Mouse (Mus musculus) forebrain, postnatal 0 days (tissue): Measurements from ENCODE around the gene Ppef1. TPM values are rescaled to one million over a fixed set of nuclear protein-coding genes. Genes with fewer than 3 reads are reported as not detected.

Experiments
- ATAC-seq: fragments of 200-750 bp; cut with Nextera tagmentation; 2 replicates; pipeline ENCODE4 v1.8.0; 2017; ENCODE audit warnings: mild to moderate bottlenecking, moderate library complexity
- DNase-seq: peaks from one replicate; pipeline ENCODE4 v3.0.0-alpha.2; 2015
- H3K27ac ChIP-seq: fragments of 300-500 bp; sonication (generic); 2 replicates; pipeline ENCODE4 v1.5.1; 2014; ENCODE audit warnings: low read depth, mild to moderate bottlenecking, antibody characterized with exemption, low read length, moderate library complexity, mixed read lengths
- H3K27me3 ChIP-seq: fragments of 300-500 bp; sonication (generic); 2 replicates; pipeline ENCODE4 v1.6.1; 2014; ENCODE audit warnings: mild to moderate bottlenecking, low read length, mixed read lengths; ENCODE audit not compliant: insufficient read depth
- H3K36me3 ChIP-seq: fragments of 300-500 bp; sonication (generic); 2 replicates; pipeline ENCODE4 v1.6.1; 2014; ENCODE audit warnings: mild to moderate bottlenecking, moderate library complexity; ENCODE audit not compliant: insufficient read depth
- H3K4me1 ChIP-seq: fragments of 300-500 bp; sonication (generic); 2 replicates; pipeline ENCODE4 v1.6.1; 2014; ENCODE audit warnings: antibody characterized with exemption; ENCODE audit not compliant: insufficient read depth
- H3K4me2 ChIP-seq: fragments of 300-500 bp; sonication (generic); 2 replicates; pipeline ENCODE4 v1.6.1; 2014; ENCODE audit warnings: low read depth, mild to moderate bottlenecking, moderate library complexity
- H3K4me3 ChIP-seq: fragments of 300-500 bp; sonication (generic); 2 replicates; pipeline ENCODE4 v1.5.1; 2014; ENCODE audit warnings: low read depth, low read length, mixed read lengths
- H3K9ac ChIP-seq: fragments of 300-500 bp; sonication (generic); 2 replicates; pipeline ENCODE4 v1.6.1; 2014; ENCODE audit warnings: mild to moderate bottlenecking
- H3K9me3 ChIP-seq: fragments of 300-500 bp; sonication (generic); 2 replicates; pipeline ENCODE4 v1.6.1; 2016; ENCODE audit warnings: low read length
- CTCF ChIP-seq: sonication (generic); IDR thresholded peaks from 2 replicates; pipeline ENCODE4 v1.5.1; 2016; ENCODE audit warnings: antibody characterized with exemption, control low read depth, low read depth
- WGBS: fragments of 180-500 bp; shearing (Covaris S2); extraction: QIAGEN DNeasy Blood & Tissue Kit; methylation state at CpG from one replicate; pipeline ENCODE4 v1.1.7; 2014; 5-methylcytosine and 5-hydroxymethylcytosine counted together
- polyA plus RNA-seq: library from polyadenylated mRNA; unstranded; fragments of >200 nt; fragmentation: Nextera tagmentation; extraction: Ambion mirVana; gene quantifications from 2 replicates; pipeline ENCODE4 v1.2.1, GENCODE M21; 2015
- total RNA-seq: library from RNA; depleted of rRNA; stranded (reverse); fragments of >200 nt; gene quantifications from 2 replicates; pipeline ENCODE4 v1.2.3, GENCODE M21; 2014

The Ppef1 gene
- total and polyA plus RNA-seq, 2 experiments from 2014 or later: 0.47 to 0.90 TPM

DNA sequence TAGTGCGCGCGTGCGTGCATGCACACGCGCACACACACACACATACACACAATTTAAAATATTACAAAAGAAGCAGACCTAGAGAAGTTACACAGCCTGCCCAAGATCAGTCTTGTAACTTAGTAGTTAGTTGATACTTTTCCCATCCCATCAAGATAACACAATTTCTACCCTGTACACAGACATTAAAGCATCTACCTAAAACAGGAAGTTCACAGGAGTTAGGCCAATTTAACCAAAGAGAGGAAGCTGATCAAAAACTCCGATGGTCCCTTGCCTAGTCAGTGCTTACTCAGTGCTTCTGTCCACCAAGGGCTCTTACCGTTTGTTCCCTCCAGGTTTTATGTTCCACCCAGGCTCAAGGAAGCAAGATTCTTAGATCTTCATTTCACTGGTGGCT, 15.2 kb upstream of the Ppef1 start:
- Histone ChIP-seq H3K9ac (no peak overlapping the region), H3K4me1 (no peaks in the 10 kb centered on the region), H3K27ac (no peak overlapping the region), H3K4me3 (no peak overlapping the region), H3K4me2 (no peak overlapping the region), H3K36me3 (no peaks in the 10 kb centered on the region), H3K27me3 (no peaks in the 10 kb centered on the region), H3K9me3 (no peaks in the 10 kb centered on the region)
- no peak for DNase-seq
- ATAC-seq: no peak
- TF ChIP-seq CTCF: no peak
- WGBS: 96% methylated on average over 8 of the region's 8 CpGs

DNA sequence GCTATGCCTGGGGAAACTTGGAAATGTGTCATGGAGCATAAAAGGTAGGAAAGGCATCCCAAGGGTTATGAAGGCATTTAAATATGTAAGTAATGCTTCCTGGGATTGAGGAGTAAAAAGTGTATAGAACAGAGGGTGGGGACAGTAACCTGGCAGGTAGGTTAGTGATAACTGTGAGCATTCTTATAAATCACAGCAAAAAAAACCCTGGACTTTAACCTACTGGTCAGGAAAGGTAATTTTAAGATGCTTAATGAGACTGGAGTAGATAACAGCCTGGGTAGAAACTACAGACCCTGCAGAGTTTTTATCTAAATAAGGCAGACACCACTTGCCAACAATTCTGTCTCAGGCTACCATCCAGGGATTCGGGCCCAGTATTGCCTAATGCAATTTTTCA, 13.1 kb upstream of the Ppef1 start:
- no peak overlapping the region for H3K27ac ChIP-seq
- H3K36me3 ChIP-seq: no peaks in the 10 kb centered on the region
- ATAC-seq (no peak), DNase-seq (no peak)
- no peaks in the 10 kb centered on the region for H3K27me3 ChIP-seq
- 56% methylated on average over 1 of the region's 1 CpGs for WGBS
- no peaks in the 10 kb centered on the region for H3K4me1 ChIP-seq
- no peak overlapping the region for H3K4me3 ChIP-seq
- H3K9me3 ChIP-seq: no peaks in the 10 kb centered on the region
- no peak for TF ChIP-seq CTCF
- H3K9ac ChIP-seq: no peak overlapping the region
- no peak overlapping the region for H3K4me2 ChIP-seq

DNA sequence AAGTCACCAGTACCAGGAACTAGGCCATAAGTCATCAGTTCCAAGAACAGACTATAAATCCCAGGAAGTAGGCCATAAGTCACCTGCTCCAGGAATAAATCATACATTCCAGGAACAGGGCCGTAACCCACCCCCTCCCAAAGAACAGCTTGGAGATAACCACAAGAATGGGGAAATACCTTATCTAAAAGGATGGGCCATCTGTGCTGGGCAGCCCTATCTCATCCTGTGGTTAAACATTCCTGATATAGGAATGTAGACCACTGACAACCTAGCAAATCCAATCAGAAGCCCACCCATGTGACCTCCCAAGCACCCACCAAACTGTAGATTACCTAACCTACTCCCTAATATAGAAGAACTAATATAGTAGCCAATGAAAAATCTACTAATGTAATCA, 9.8 kb upstream of the Ppef1 start:
- WGBS: 95% methylated on average over 1 of the region's 1 CpGs
- Histone ChIP-seq H3K36me3 (no peaks in the 10 kb centered on the region), H3K4me3 (no peak overlapping the region), H3K27me3 (no peaks in the 10 kb centered on the region), H3K4me2 (no peak overlapping the region), H3K9me3 (no peaks in the 10 kb centered on the region), H3K27ac (no peak overlapping the region), H3K9ac (no peak overlapping the region), H3K4me1 (no peaks in the 10 kb centered on the region)
- TF ChIP-seq CTCF: no peak
- ATAC-seq (no peak), DNase-seq (no peak)

DNA sequence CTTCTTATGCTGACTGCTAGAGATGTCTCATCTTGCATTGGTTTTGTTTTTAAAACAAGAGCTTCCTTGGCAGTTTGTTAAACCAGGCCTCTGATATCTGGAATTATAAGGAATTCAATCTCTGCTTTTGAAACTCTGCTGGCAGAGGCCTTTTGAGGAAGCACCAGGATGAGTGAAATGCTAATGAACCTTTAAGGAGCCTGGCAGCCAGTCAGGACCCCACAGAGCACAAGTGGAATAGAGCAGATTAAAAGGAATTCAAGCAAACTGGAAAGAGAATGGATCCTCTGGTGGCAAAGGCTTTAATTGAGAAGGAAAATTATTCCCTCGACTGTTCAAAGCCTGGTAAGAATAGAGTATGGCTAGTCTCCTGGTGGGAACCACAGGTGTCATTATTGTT, 36.4 kb downstream of the Ppef1 start:
- no peak for TF ChIP-seq CTCF
- DNase-seq: no peak
- Histone ChIP-seq H3K4me3 (no peak overlapping the region), H3K4me1 (no peaks in the 10 kb centered on the region), H3K9ac (no peak overlapping the region), H3K27ac (no peak overlapping the region), H3K9me3 (no peaks in the 10 kb centered on the region), H3K36me3 (no peaks in the 10 kb centered on the region), H3K4me2 (no peak overlapping the region), H3K27me3 (no peaks in the 10 kb centered on the region)
- WGBS: 29% methylated on average over 1 of the region's 1 CpGs
- no peak for ATAC-seq

DNA sequence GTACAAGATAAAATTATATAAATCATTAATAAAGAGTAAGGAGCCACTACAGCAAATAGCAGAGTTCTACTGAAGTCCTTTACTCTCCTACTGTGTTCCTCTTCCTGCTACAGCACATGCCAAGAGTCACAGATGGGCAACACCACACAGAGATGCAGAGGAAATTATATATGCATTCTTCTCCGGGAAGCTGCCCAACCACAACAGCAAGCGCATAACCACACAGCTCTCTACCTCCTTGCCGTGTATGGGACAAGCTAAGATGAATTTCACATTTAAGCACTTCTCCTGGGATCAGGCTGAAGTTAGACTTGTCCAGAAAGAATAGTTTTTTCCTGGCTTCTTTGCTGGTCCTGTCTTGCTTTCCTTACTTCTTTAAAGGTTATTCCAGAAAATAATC, 44.0 kb downstream of the Ppef1 start:
- peak; percentile 7 for DNase-seq
- TF ChIP-seq CTCF: no peak
- 81% methylated on average over 3 of the region's 3 CpGs for WGBS

DNA sequence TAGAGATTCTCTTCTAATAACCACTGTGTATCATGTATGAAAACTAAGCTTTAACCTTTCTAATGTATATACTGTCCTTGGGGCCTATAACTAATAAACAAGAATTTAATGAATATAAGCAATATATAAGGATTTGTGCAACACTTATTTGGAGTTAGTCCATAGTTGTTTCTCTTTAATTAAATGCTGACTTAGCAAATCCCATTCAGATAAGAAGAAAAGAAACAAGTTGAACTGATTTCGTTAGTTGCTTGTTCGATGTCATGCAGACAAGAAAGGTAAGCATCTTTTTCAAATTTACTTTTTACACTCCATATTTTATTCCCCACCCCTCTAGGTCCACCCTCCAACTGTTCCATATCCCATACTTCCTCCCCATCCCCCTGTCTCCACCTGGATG, 45.5 kb downstream of the Ppef1 start:
- no peaks in the 10 kb centered on the region for H3K9me3 ChIP-seq
- no peak overlapping the region for H3K4me2 ChIP-seq
- no peak for TF ChIP-seq CTCF
- no peaks in the 10 kb centered on the region for H3K27me3 ChIP-seq
- ATAC-seq: no peak
- no peak overlapping the region for H3K9ac ChIP-seq
- WGBS: 89% methylated on average over 2 of the region's 2 CpGs
- H3K4me3 ChIP-seq: no peak overlapping the region
- DNase-seq: no peak
- no peaks in the 10 kb centered on the region for H3K4me1 ChIP-seq
- no peaks in the 10 kb centered on the region for H3K36me3 ChIP-seq
- H3K27ac ChIP-seq: no peak overlapping the region

More for the DNA sequence above, 44.0 kb downstream of the Ppef1 start:
- H3K9ac ChIP-seq: no peak overlapping the region
- no peak overlapping the region for H3K4me3 ChIP-seq
- H3K36me3 ChIP-seq: no peaks in the 10 kb centered on the region
- no peaks in the 10 kb centered on the region for H3K9me3 ChIP-seq
- no peaks in the 10 kb centered on the region for H3K4me1 ChIP-seq
- no peaks in the 10 kb centered on the region for H3K27me3 ChIP-seq
- no peak overlapping the region for H3K4me2 ChIP-seq
- no peak overlapping the region for H3K27ac ChIP-seq
- ATAC-seq: no peak

DNA sequence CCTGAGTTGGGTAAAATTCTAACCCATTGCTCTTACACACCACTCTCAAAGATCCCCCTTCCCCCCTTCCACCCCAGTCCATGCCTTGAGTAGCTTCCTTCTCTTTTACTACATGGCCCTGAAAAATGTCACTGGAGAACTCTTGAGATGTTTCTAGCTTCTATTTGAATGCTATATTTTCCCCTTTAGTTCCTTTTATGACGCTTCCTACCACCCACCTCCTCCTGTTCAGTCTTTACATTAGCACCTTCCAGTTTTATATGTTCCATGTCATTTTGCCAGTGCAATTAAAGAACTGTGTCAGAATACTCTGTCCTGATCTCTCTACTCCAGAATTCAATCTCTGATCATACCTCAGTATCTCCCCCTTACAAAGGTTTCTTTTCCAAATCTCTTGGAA, 65.6 kb downstream of the Ppef1 start:
- no peak for TF ChIP-seq CTCF
- Histone ChIP-seq H3K9me3 (no peaks in the 10 kb centered on the region), H3K4me3 (no peak overlapping the region), H3K36me3 (no peaks in the 10 kb centered on the region), H3K27me3 (no peaks in the 10 kb centered on the region), H3K27ac (no peak overlapping the region), H3K4me2 (no peak overlapping the region), H3K9ac (no peak overlapping the region), H3K4me1 (no peaks in the 10 kb centered on the region)
- ATAC-seq: no peak
- WGBS: 83% methylated on average over 1 of the region's 1 CpGs
- DNase-seq: no peak
